In the genomic region with DNA sequence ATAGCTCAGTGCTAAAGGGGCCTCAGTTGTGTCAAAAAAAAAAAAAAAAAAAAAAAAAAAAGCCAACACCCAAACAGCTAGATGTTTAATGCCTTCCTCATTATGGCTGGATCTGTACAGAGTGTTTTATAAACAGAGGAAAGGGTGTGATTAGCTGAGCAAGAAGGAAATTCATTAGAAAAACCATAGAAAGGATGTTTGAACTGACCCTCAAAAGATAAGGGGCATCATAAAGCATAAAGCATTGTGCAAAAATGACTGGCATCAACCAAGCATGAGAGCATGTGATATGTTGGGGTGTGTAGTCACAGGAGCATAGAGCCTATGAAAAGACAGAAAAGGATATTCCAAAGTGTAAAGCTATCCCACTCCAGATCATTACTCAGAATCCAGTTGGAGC, we compare ENCODE assay signal across 25 mouse cellular contexts.
"Had no signal": no experiment of that assay in that cellular context is flagged by ENCODE, and none has a peak within 500 bp of the region (broad histone marks: within the 10 kb centered on the region; RNA-seq: fewer than 3 reads in every experiment).

No protein-coding gene starts in this region.

- H3K4me3 ChIP-seq: gastrocnemius, adult 2 months; heart, embryonic 10.5 days; heart, embryonic 12.5 days; hindbrain, embryonic 10.5 days; hindbrain, embryonic 12.5 days; kidney, embryonic 15.5 days; limb, embryonic 13.5 days; limb, embryonic 15.5 days had no signal

- H3K27me3 ChIP-seq: heart, embryonic 12.5 days; hindbrain, embryonic 12.5 days; kidney, embryonic 15.5 days; limb, embryonic 13.5 days; limb, embryonic 15.5 days had no signal

- H3K9me3 ChIP-seq: heart, embryonic 10.5 days; heart, embryonic 12.5 days; hindbrain, embryonic 10.5 days; hindbrain, embryonic 12.5 days; kidney, embryonic 15.5 days; limb, embryonic 13.5 days; limb, embryonic 15.5 days had no signal

- DNase-seq: gastrocnemius, adult 2 months; gastrocnemius, postnatal 10 days; gastrocnemius, postnatal 25 days; heart, adult 18-20 months; heart, postnatal 10 days; heart, postnatal 4 days; kidney, adult 11 months; kidney, adult 2 months; kidney, adult 9 months; kidney, postnatal 14 days; kidney, postnatal 36 days; layer of hippocampus, adult 9-11 months; layer of hippocampus, postnatal 36 days; left cerebral cortex, postnatal 4 days had no signal

- H3K27ac ChIP-seq: gastrocnemius, adult 2 months; heart, embryonic 10.5 days; hindbrain, embryonic 10.5 days; hindbrain, embryonic 12.5 days; hindbrain, embryonic 14.5 days; kidney, embryonic 15.5 days; kidney, postnatal 0 days; limb, embryonic 13.5 days; limb, embryonic 15.5 days had no signal

- H3K4me1 ChIP-seq: heart, embryonic 10.5 days; heart, embryonic 12.5 days; hindbrain, embryonic 10.5 days; hindbrain, embryonic 12.5 days; kidney, embryonic 15.5 days; limb, embryonic 13.5 days; limb, embryonic 15.5 days had no signal

- H3K9ac ChIP-seq: heart, embryonic 12.5 days; hindbrain, embryonic 12.5 days; hindbrain, embryonic 14.5 days; kidney, embryonic 15.5 days; limb, embryonic 13.5 days; limb, embryonic 15.5 days had no signal

- ATAC-seq: hindbrain, embryonic 16.5 days; inflammation-experienced regulatory T-cells, adult 6 months had no signal

- H3K4me2 ChIP-seq: heart, embryonic 12.5 days; hindbrain, embryonic 12.5 days; hindbrain, embryonic 14.5 days; kidney, embryonic 15.5 days; limb, embryonic 13.5 days; limb, embryonic 15.5 days had no signal
